Mouse (Mus musculus) hematopoietic stem cell, adult 5-6 weeks (primary cell): Measurements from ENCODE around the gene Hip1r. TPM values are rescaled to one million over a fixed set of nuclear protein-coding genes. Genes with fewer than 3 reads are reported as not detected.

Experiments
- ATAC-seq, 2 experiments: fragments of 125-278 bp in 1 of 2; replicated peaks in 1 of 2; 2 replicates each; pipeline ENCODE4 v1.8.0; 2016 to 2017; ENCODE audit warnings: inconsistent platforms in 2 of 2, mild to moderate bottlenecking in 2 of 2, moderate number of reproducible peaks in 2 of 2, low read depth in 1 of 2, moderate TSS enrichment in 1 of 2; ENCODE audit not compliant: low FRiP score in 2 of 2, poor library complexity in 2 of 2, severe bottlenecking in 2 of 2, insufficient read depth in 1 of 2, low TSS enrichment in 1 of 2
- total RNA-seq: library from RNA; stranded (forward); fragments of 172-1452, 232-1000 nt; gene quantifications from 2 replicates; pipeline ENCODE4 v1.2.3, GENCODE M21; 2017

Hip1r gene
- total RNA-seq, 1 experiment from 2014 or later: 47.0 TPM

GRCm38 (mm10) chr5:124021701-124022100, 48.3 kb downstream of the Hip1r start:
- ATAC-seq: no peak

DNA sequence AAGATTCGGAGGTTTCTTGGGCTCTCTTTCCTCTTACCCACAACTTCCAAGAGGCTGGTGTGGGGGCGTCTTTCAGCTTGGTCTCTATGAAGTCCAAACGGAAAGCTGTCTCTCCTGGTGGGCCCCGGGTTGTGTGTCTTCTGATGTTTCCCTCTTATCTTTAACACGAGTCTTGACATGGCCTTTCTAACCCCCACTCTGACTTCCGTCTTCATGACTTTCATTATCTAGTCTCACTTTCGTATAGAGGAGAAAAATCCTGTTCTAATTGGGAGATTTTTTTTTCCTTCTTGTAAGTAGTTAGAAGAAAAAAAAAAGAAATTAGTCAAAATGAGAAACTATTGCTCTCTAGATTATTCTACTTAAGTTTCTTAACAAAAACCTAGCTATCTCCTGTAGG, 48.9 kb downstream of the Hip1r start:
- ATAC-seq: no peak

- no peak for ATAC-seq
Measured at GRCm38 (mm10) chr5:124024677-124025076, 51.2 kb downstream of the Hip1r start.

DNA sequence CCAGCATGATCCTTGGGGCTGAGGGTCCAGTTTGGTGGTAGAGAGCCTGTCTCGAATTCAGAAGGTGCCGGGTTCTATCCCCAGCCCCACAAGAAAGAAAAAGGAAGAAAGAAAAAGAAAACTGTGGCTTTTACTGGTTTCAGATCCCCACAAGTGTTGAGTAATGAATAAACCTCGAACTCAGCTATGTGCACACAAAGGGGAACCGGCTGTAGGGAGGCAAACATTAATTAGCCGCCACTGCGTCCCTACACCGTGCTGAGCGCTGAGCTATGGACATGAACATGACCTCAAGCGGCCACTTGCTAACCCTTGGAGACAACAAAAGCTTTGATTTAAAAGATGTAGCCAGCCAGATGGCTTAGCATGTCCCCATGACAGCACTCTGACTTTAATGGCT, 51.7 kb downstream of the Hip1r start:
- peak in 1 of 2 experiments; percentile 43; a peak in 1 of 4 replicates for ATAC-seq

- no peak for ATAC-seq
Measured at GRCm38 (mm10) chr5:124025587-124026441, 52.4 kb downstream of the Hip1r start.

- ATAC-seq: no peak
Measured at GRCm38 (mm10) chr5:124026568-124026967, 53.1 kb downstream of the Hip1r start.

DNA sequence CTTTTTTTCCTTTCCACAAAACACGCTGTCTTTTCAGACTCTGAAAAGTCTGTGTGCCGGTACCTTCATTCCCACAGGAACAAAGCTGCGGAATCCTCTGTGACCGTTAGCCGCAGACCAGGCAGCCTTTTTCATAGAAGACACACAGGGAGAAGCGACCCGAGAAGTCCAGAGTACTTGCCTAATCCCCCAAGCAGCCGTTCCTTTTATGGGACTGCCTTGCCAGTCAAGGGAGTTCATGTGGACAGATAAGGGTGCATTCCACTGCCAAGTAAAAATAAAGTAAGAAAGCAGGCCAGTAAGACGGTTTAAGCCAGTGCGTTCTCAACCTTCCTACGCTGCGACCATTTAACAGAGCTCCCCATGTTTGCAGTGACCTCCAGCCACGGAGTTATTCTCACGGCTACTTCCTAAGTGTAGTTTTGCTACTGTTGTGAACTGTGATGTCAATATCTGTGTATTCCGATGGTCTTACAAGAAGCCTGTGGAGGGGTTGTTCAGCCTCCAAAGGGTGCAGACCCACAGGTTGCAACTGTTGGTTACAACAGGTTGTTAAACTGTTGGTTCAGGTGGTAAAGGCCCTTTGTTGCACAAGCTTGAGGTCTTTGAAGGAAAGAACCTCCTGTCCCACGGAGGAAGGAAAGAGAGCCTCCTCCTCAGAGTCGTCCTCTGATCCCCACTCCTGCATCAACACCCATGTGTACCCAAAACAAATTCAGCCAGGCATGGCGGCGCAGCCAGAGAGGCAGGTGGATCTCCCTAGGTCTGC, 54.5 kb downstream of the Hip1r start:
- no peak for ATAC-seq

DNA sequence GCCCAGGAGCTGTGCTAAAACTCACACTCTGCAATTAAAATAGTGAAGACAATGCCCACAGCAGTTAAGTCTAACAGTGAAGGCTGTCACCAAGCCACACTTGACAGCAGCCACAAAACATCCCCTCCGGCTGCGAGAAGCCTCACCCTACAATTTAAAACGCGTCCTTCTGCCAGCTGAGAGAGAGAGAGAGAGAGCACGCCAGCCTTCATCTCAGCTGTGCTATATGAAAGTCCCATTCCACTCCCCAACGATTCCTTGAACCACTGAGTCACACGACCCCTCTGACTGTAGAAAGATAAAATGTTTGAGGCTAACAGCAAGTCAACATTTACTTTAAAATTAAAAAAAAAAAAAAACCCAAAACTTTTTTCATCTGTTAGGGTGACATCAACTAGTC, 55.3 kb downstream of the Hip1r start:
- ATAC-seq: no peak

GRCm38 (mm10) chr5:124029220-124030035, 56.0 kb downstream of the Hip1r start:
- ATAC-seq: no peak

- ATAC-seq: no peak
Measured at GRCm38 (mm10) chr5:124030386-124031067, 57.1 kb downstream of the Hip1r start.

- peak; percentile 77 to 84 for ATAC-seq
Measured at GRCm38 (mm10) chr5:124031068-124031955, 57.9 kb downstream of the Hip1r start.

- peak; percentile 46 to 59 for ATAC-seq
Measured at GRCm38 (mm10) chr5:124032001-124032508, 58.6 kb downstream of the Hip1r start, which contains the start of gene Vps37b. Vps37b (minus strand) TSS chr5:124032270.

GRCm38 (mm10) chr5:124034471-124034870, 61.0 kb downstream of the Hip1r start:
- no peak for ATAC-seq

DNA sequence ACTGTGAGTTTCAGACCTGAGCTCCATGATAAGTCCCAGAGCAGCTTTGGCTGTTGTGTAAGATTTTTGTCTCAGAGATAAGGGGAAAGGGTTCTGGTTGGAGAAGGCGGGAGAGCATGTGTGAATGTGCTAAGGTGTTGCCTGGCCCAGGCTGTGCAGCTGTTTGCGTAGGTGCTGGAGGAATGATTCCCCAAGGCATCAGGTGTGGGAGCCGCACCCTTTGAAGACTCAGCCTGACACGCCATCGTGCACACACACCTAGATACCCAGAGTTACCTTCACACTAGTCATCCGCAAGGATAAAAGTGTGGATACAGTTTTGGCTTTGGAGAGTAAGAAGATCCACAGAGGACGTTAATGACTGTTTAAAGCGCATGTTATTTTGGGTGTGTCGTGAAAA, 62.0 kb downstream of the Hip1r start:
- no peak for ATAC-seq

GRCm38 (mm10) chr5:124035806-124036205, 62.4 kb downstream of the Hip1r start:
- no peak for ATAC-seq

DNA sequence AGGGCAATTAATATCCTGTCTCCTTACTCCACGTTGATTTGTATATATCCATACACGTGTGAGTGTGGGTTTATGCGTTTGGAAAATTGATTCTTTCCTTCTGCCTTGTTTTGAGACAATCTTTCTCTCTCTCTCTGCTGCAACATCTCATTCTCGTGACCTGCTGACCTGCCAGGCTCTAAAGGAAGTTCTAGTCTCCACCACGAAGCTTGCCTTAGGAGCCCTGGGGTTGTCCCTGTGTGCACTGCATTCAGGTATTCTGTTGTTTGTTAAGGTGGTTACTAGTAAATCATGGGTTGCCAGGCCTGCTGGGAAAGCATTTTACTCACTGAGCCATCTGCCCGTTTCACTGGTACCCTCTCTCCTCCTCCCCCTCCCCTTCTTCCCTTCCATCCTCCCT, 62.9 kb downstream of the Hip1r start:
- no peak for ATAC-seq
